Mouse (Mus musculus) embryonic facial prominence, embryonic 13.5 days (tissue): ENCODE results near the gene Copz1. TPM values are rescaled to one million over a fixed set of nuclear protein-coding genes. Genes with fewer than 3 reads are reported as not detected.

Source experiments
- ATAC-seq: fragments of 200-750 bp; cut with Nextera tagmentation; 2 replicates; pipeline ENCODE4 v1.8.0; 2017; ENCODE audit warnings: low read depth; ENCODE audit not compliant: insufficient number of reproducible peaks, insufficient read depth, low FRiP score, low TSS enrichment
- H3K27ac ChIP-seq: fragments of 300-500 bp; sonication (generic); 2 replicates; pipeline ENCODE4 v1.5.1; 2015; ENCODE audit warnings: moderate library complexity, mild to moderate bottlenecking, inconsistent platforms
- H3K27me3 ChIP-seq: fragments of 300-500 bp; sonication (generic); 2 replicates; pipeline ENCODE4 v1.6.1; 2015; ENCODE audit warnings: mild to moderate bottlenecking, inconsistent platforms
- H3K36me3 ChIP-seq: fragments of 300-500 bp; sonication (generic); 2 replicates; pipeline ENCODE4 v1.6.1; 2015; ENCODE audit warnings: mild to moderate bottlenecking, inconsistent platforms
- H3K4me1 ChIP-seq: fragments of 300-500 bp; sonication (generic); 2 replicates; pipeline ENCODE4 v1.6.1; 2015; ENCODE audit warnings: inconsistent platforms
- H3K4me2 ChIP-seq: fragments of 300-500 bp; sonication (generic); 2 replicates; pipeline ENCODE4 v1.6.1; 2015; ENCODE audit warnings: moderate library complexity, mild to moderate bottlenecking, inconsistent platforms
- H3K4me3 ChIP-seq: fragments of 300-500 bp; sonication (generic); 2 replicates; pipeline ENCODE4 v1.5.1; 2015; ENCODE audit warnings: mild to moderate bottlenecking, inconsistent platforms
- H3K9ac ChIP-seq: fragments of 300-500 bp; sonication (generic); 2 replicates; pipeline ENCODE4 v1.6.1; 2015; ENCODE audit warnings: mild to moderate bottlenecking, inconsistent platforms
- H3K9me3 ChIP-seq: fragments of 300-500 bp; sonication (generic); 2 replicates; pipeline ENCODE4 v1.6.1; 2016; ENCODE audit warnings: inconsistent platforms
- WGBS: fragments of 180-500 bp; shearing (Covaris S2); methylation state at CpG from one replicate; pipeline ENCODE4 v1.1.7; 2015; ENCODE audit warnings: mixed read lengths; 5-methylcytosine and 5-hydroxymethylcytosine counted together
- polyA plus RNA-seq: library from polyadenylated mRNA; unstranded; fragments of >200 nt; fragmentation: Nextera tagmentation; extraction: Ambion mirVana; gene quantifications from 2 replicates; pipeline ENCODE4 v1.2.1, GENCODE M21; 2015

The Copz1 gene
- polyA plus RNA-seq, 1 experiment from 2014 or later, result 287 TPM

DNA sequence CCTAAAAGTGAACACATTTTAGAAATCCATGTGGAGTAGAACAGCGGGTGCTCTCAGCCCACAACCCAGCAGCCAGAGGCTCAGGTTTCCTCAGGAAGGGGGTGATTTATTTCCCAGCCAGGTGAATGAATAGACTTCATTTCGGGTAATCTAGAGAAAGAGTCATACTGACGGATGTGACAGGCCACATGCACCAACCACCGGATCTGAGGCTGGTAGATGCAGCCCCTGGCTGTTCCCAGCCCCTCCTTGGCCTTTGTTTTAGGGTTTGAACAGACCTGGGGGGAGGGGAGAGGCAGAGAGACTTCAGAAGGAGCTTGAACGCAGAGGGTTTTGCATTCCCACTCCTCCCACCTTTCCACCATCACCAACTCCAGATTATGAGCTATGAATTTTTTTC is 23.3 kb downstream of the Copz1 start:
- H3K9ac ChIP-seq, result 0 out of 2 replicates have a peak overlapping the region, but pooled peaks have one; percentile 47
- peaks cover 66% of the 10 kb centered on the region for H3K36me3 ChIP-seq
- ATAC-seq, result 0 out of 2 replicates have a peak, but pooled peaks have one; percentile 32
- H3K27ac ChIP-seq, result peak overlapping the region; percentile 87
- no peak overlapping the region for H3K4me2 ChIP-seq
- no peaks in the 10 kb centered on the region for H3K27me3 ChIP-seq
- H3K4me3 ChIP-seq, result no peak overlapping the region
- WGBS, result 3% methylated on average over 5 of the region's 5 CpGs
- H3K9me3 ChIP-seq, result no peaks in the 10 kb centered on the region
- H3K4me1 ChIP-seq, result peaks cover 57% of the 10 kb centered on the region

- Histone ChIP-seq H3K27ac (0 out of 2 replicates have a peak overlapping the region, but pooled peaks have one; percentile 87), H3K36me3 (peaks cover 53% of the 10 kb centered on the region), H3K27me3 (no peaks in the 10 kb centered on the region), H3K9ac (0 out of 2 replicates have a peak overlapping the region, but pooled peaks have one; percentile 37), H3K4me2 (no peak overlapping the region), H3K9me3 (no peaks in the 10 kb centered on the region), H3K4me3 (no peak overlapping the region), H3K4me1 (peaks cover 72% of the 10 kb centered on the region)
- 52% methylated on average over 6 of the region's 6 CpGs for WGBS
- no peak for ATAC-seq
Measured at GRCm38 (mm10) chr15:103297313-103297712, 24.8 kb downstream of the Copz1 start.

GRCm38 (mm10) chr15:103298026-103298425 is 25.5 kb downstream of the Copz1 start:
- no peak overlapping the region for H3K4me2 ChIP-seq
- WGBS, result 62% methylated on average over 3 of the region's 3 CpGs
- ATAC-seq, result no peak
- H3K27me3 ChIP-seq, result no peaks in the 10 kb centered on the region
- H3K9me3 ChIP-seq, result no peaks in the 10 kb centered on the region
- peaks cover 46% of the 10 kb centered on the region for H3K36me3 ChIP-seq
- H3K4me1 ChIP-seq, result peaks cover 79% of the 10 kb centered on the region
- H3K27ac ChIP-seq, result peak overlapping the region; percentile 98
- no peak overlapping the region for H3K4me3 ChIP-seq
- no peak overlapping the region for H3K9ac ChIP-seq

- Histone ChIP-seq H3K36me3 (peaks cover 37% of the 10 kb centered on the region), H3K9ac (peak overlapping the region; percentile 54), H3K4me3 (no peak overlapping the region), H3K4me2 (peak overlapping the region; percentile 59), H3K4me1 (peaks cover 89% of the 10 kb centered on the region), H3K9me3 (no peaks in the 10 kb centered on the region), H3K27ac (peak overlapping the region; percentile 98), H3K27me3 (no peaks in the 10 kb centered on the region)
- 68% methylated on average over 5 of the region's 5 CpGs for WGBS
- ATAC-seq, result no peak
Measured at GRCm38 (mm10) chr15:103298861-103299616, 26.5 kb downstream of the Copz1 start.

GRCm38 (mm10) chr15:103299644-103300043 is 27.1 kb downstream of the Copz1 start:
- Histone ChIP-seq H3K4me3 (peak overlapping the region; percentile 25; the same call in 1 of the 2 replicates), H3K9ac (peak overlapping the region; percentile 54), H3K27ac (peak overlapping the region; percentile 98), H3K36me3 (peaks cover 35% of the 10 kb centered on the region), H3K9me3 (no peaks in the 10 kb centered on the region), H3K4me2 (peak overlapping the region; percentile 59), H3K4me1 (peaks cover 95% of the 10 kb centered on the region), H3K27me3 (no peaks in the 10 kb centered on the region)
- 35% methylated on average over 8 of the region's 8 CpGs for WGBS
- no peak for ATAC-seq

DNA sequence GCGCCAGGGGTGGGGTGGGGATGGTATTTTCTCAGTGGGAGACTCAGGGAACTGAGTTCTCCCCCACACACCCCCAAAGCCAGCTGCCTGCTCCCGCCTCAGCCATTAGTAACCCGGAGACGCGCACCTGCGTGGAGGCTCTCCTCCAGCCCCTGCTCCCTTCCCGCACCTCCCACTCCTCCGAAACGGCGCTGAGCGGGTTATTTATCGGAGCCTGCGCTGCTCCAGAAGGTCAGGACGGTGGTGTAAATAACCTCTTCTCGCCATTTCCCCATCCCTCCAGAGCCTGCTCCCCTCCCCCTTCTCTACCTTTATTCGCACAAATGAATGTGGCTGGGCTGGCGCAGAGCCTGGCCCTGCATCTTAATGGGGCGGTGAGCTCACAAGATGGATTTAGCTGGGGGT is 27.6 kb downstream of the Copz1 start:
- Histone ChIP-seq H3K9ac (peak overlapping the region; percentile 54), H3K27me3 (no peaks in the 10 kb centered on the region), H3K27ac (peak overlapping the region; percentile 98), H3K4me3 (peak overlapping the region; percentile 25), H3K9me3 (no peaks in the 10 kb centered on the region), H3K4me1 (peaks cover 96% of the 10 kb centered on the region), H3K36me3 (peaks cover 35% of the 10 kb centered on the region), H3K4me2 (peak overlapping the region; percentile 59)
- no peak for ATAC-seq
- 9% methylated on average over 18 of the region's 18 CpGs for WGBS

DNA sequence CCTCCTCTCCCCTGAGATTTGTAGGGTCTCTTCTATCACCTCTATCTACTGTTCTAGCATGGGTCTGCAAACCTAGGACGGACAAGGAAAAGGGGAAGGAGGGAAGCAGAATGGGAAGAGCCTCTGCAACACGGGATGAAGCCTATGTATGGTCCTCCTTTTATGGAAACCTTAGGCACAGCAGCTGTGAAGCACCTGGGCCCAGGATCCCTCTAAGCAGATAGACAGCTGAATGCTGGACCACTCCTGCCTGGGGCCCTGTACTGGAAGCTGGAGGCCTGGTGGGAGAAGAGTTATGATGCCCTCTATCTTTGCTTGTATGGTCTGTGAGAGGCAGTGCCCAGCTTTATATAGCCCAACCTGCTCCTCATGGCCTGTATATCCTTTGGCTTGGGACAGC is 28.0 kb downstream of the Copz1 start:
- no peaks in the 10 kb centered on the region for H3K27me3 ChIP-seq
- peaks cover 94% of the 10 kb centered on the region for H3K4me1 ChIP-seq
- 6% methylated on average over 2 of the region's 2 CpGs for WGBS
- peaks cover 31% of the 10 kb centered on the region for H3K36me3 ChIP-seq
- H3K27ac ChIP-seq, result peak overlapping the region; percentile 98
- peak overlapping the region; percentile 25 for H3K4me3 ChIP-seq
- no peak for ATAC-seq
- peak overlapping the region; percentile 59 for H3K4me2 ChIP-seq
- H3K9ac ChIP-seq, result peak overlapping the region; percentile 54
- no peaks in the 10 kb centered on the region for H3K9me3 ChIP-seq

GRCm38 (mm10) chr15:103301046-103301445 is 28.5 kb downstream of the Copz1 start:
- H3K4me2 ChIP-seq, result peak overlapping the region; percentile 59
- no peak overlapping the region for H3K9ac ChIP-seq
- H3K36me3 ChIP-seq, result peaks cover 27% of the 10 kb centered on the region
- no peak overlapping the region for H3K4me3 ChIP-seq
- H3K9me3 ChIP-seq, result no peaks in the 10 kb centered on the region
- H3K27ac ChIP-seq, result peak overlapping the region; percentile 98
- 12% methylated on average over 2 of the region's 2 CpGs for WGBS
- no peaks in the 10 kb centered on the region for H3K27me3 ChIP-seq
- peaks cover 94% of the 10 kb centered on the region for H3K4me1 ChIP-seq
- ATAC-seq, result peak; percentile 32

DNA sequence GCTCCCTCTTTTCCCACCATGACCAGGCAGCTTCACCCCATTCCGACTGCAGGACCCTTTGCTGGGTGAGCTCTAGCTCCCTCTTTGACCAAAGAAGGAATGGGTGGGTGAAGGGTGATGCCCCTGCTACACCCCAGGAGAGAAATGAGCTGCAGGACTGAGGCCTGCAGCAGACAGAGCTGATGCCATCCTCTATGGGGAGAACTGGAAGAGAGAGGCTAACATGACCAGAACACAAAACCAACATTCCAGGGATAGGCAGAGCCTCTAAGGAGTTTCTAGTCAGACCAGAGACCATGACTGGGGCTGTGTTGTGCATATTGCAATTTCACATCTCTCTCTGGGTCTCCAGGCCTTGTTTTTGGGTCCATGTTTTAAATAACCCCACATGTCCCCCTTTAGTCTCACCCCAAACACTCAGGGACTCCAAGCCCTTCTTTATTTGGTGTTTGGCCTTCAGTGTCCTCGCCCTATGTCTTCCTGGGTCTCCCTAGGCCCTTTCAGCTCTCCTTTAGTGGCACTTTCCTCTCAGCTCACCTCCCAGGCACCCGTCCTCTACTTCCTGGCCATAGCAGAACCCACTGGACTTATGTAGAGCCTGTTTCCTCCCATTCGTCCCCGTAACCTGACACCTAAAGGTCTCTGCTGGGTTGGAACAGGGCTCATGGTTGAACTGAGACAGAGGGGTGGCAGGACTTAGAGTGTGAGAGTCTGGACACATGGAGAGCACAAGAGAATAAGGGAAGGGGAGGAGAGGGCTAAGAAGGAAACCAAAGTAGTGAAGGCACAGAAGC is 29.2 kb downstream of the Copz1 start:
- peaks cover 92% of the 10 kb centered on the region for H3K4me1 ChIP-seq
- peaks cover 25% of the 10 kb centered on the region for H3K36me3 ChIP-seq
- no peak overlapping the region for H3K4me3 ChIP-seq
- H3K27me3 ChIP-seq, result no peaks in the 10 kb centered on the region
- ATAC-seq, result no peak
- H3K9ac ChIP-seq, result 0 out of 2 replicates have a peak overlapping the region, but pooled peaks have one; percentile 51
- H3K27ac ChIP-seq, result peak overlapping the region; percentile 98
- 24% methylated on average over 5 of the region's 5 CpGs for WGBS
- H3K9me3 ChIP-seq, result no peaks in the 10 kb centered on the region
- peak overlapping the region; percentile 24; the same call in 1 of the 2 replicates for H3K4me2 ChIP-seq

- 24% methylated on average over 6 of the region's 6 CpGs for WGBS
- Histone ChIP-seq H3K9me3 (no peaks in the 10 kb centered on the region), H3K9ac (peak overlapping the region; percentile 51; the same call in 1 of the 2 replicates), H3K4me1 (peaks cover 91% of the 10 kb centered on the region), H3K4me3 (no peak overlapping the region), H3K27ac (peak overlapping the region; percentile 98), H3K36me3 (peaks cover 18% of the 10 kb centered on the region), H3K27me3 (no peaks in the 10 kb centered on the region), H3K4me2 (peak overlapping the region; percentile 24; the same call in 1 of the 2 replicates)
- ATAC-seq, result no peak
Measured at GRCm38 (mm10) chr15:103302341-103303021, 30.0 kb downstream of the Copz1 start.
